Mouse (Mus musculus): Measurements from ENCODE around the gene Cdk14. TPM values are rescaled to one million over a fixed set of nuclear protein-coding genes. Genes with fewer than 3 reads are reported as not detected.

The Cdk14 gene
- polyA plus RNA-seq, 1 experiment from 2014 or later, result 14.4 TPM

- H3K27ac ChIP-seq (ENCODE audit: low read length), result no peak overlapping the region
- no peaks in the 10 kb centered on the region for H3K27me3 ChIP-seq (ENCODE audit: control insufficient read depth, insufficient read depth, low read length)
- ATAC-seq (ENCODE audit: insufficient read depth, low FRiP score), result no peak
- H3K36me3 ChIP-seq (ENCODE audit: control insufficient read depth, insufficient read depth, low read length), result no peaks in the 10 kb centered on the region
- H3K9me3 ChIP-seq (replicated peaks; ENCODE audit: control insufficient read depth, low read length), result no peaks in the 10 kb centered on the region
- WGBS, result 67% methylated on average over 9 of the region's 9 CpGs
- H3K4me3 ChIP-seq (replicated peaks; ENCODE audit: low read length), result no peak overlapping the region
- no peak overlapping the region for H3K4me2 ChIP-seq (ENCODE audit: low read depth, low read length)
- H3K4me1 ChIP-seq (ENCODE audit: control insufficient read depth, insufficient read depth, low read length), result no peaks in the 10 kb centered on the region
- no peak overlapping the region for H3K9ac ChIP-seq (ENCODE audit: low read length)
Measured at GRCm38 (mm10) chr5:4773090-4773772, 646.9 kb downstream of the Cdk14 start.

- Histone ChIP-seq H3K4me1 (ENCODE audit: control insufficient read depth, insufficient read depth, low read length) (no peaks in the 10 kb centered on the region), H3K4me2 (ENCODE audit: low read depth, low read length) (no peak overlapping the region), H3K27ac (ENCODE audit: low read length) (no peak overlapping the region), H3K36me3 (ENCODE audit: control insufficient read depth, insufficient read depth, low read length) (no peaks in the 10 kb centered on the region), H3K9me3 (replicated peaks; ENCODE audit: control insufficient read depth, low read length) (no peaks in the 10 kb centered on the region), H3K9ac (ENCODE audit: low read length) (no peak overlapping the region), H3K27me3 (ENCODE audit: control insufficient read depth, insufficient read depth, low read length) (no peaks in the 10 kb centered on the region), H3K4me3 (replicated peaks; ENCODE audit: low read length) (no peak overlapping the region)
- 71% methylated on average over 1 of the region's 1 CpGs for WGBS
- no peak for ATAC-seq (ENCODE audit: insufficient read depth, low FRiP score)
Measured at GRCm38 (mm10) chr5:4770609-4771008, 649.5 kb downstream of the Cdk14 start.

DNA sequence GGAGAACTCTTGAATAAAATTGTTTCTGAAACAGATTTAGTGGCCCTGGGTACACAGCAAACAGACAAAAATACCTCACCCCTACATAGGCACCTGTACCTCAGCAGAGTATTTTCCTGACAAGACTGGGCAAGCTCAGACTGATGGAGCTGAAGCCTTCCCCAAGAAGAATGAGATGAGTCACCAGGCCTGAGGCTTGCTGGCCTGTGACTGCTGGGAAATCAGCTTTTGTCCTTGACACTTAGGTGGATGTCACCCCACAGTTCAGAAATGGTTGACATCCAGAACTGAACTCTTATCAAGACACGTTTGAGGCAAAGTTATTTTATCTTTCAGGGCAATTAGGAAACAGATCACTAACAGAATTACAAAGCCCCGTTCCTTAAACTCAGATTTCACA is 652.2 kb downstream of the Cdk14 start:
- no peaks in the 10 kb centered on the region for H3K9me3 ChIP-seq (replicated peaks; ENCODE audit: control insufficient read depth, low read length)
- no peak for ATAC-seq (ENCODE audit: insufficient read depth, low FRiP score)
- H3K9ac ChIP-seq (ENCODE audit: low read length), result no peak overlapping the region
- no peak overlapping the region for H3K4me2 ChIP-seq (ENCODE audit: low read depth, low read length)
- H3K36me3 ChIP-seq (ENCODE audit: control insufficient read depth, insufficient read depth, low read length), result no peaks in the 10 kb centered on the region
- H3K4me1 ChIP-seq (ENCODE audit: control insufficient read depth, insufficient read depth, low read length), result no peaks in the 10 kb centered on the region
- no peak overlapping the region for H3K4me3 ChIP-seq (replicated peaks; ENCODE audit: low read length)
- H3K27me3 ChIP-seq (ENCODE audit: control insufficient read depth, insufficient read depth, low read length), result no peaks in the 10 kb centered on the region
- 55% methylated on average over 2 of the region's 2 CpGs for WGBS
- H3K27ac ChIP-seq (ENCODE audit: low read length), result no peak overlapping the region

- Histone ChIP-seq H3K4me1 (ENCODE audit: control insufficient read depth, insufficient read depth, low read length) (no peaks in the 10 kb centered on the region), H3K9me3 (replicated peaks; ENCODE audit: control insufficient read depth, low read length) (no peaks in the 10 kb centered on the region), H3K27ac (ENCODE audit: low read length) (no peak overlapping the region), H3K36me3 (ENCODE audit: control insufficient read depth, insufficient read depth, low read length) (no peaks in the 10 kb centered on the region), H3K27me3 (ENCODE audit: control insufficient read depth, insufficient read depth, low read length) (no peaks in the 10 kb centered on the region), H3K9ac (ENCODE audit: low read length) (no peak overlapping the region), H3K4me3 (replicated peaks; ENCODE audit: low read length) (no peak overlapping the region), H3K4me2 (ENCODE audit: low read depth, low read length) (no peak overlapping the region)
- WGBS, result 69% methylated on average over 5 of the region's 5 CpGs
- ATAC-seq (ENCODE audit: insufficient read depth, low FRiP score), result no peak; the same call in 1 of the 2 replicates
Measured at GRCm38 (mm10) chr5:4766719-4767118, 653.4 kb downstream of the Cdk14 start.

GRCm38 (mm10) chr5:4761891-4762290 is 658.2 kb downstream of the Cdk14 start:
- H3K4me1 ChIP-seq (ENCODE audit: control insufficient read depth, insufficient read depth, low read length), result peaks cover 8% of the 10 kb centered on the region; the same call in 1 of the 2 replicates
- no peak overlapping the region for H3K9ac ChIP-seq (ENCODE audit: low read length)
- no peak overlapping the region for H3K4me3 ChIP-seq (replicated peaks; ENCODE audit: low read length)
- H3K36me3 ChIP-seq (ENCODE audit: control insufficient read depth, insufficient read depth, low read length), result no peaks in the 10 kb centered on the region
- no peak for ATAC-seq (ENCODE audit: insufficient read depth, low FRiP score)
- no peaks in the 10 kb centered on the region for H3K9me3 ChIP-seq (replicated peaks; ENCODE audit: control insufficient read depth, low read length)
- no peak overlapping the region for H3K27ac ChIP-seq (ENCODE audit: low read length)
- H3K4me2 ChIP-seq (ENCODE audit: low read depth, low read length), result no peak overlapping the region
- no peaks in the 10 kb centered on the region for H3K27me3 ChIP-seq (ENCODE audit: control insufficient read depth, insufficient read depth, low read length)

GRCm38 (mm10) chr5:4758331-4759080 is 661.6 kb downstream of the Cdk14 start:
- Histone ChIP-seq H3K4me2 (ENCODE audit: low read depth, low read length) (peak overlapping the region; percentile 72), H3K27me3 (ENCODE audit: control insufficient read depth, insufficient read depth, low read length) (no peaks in the 10 kb centered on the region), H3K9me3 (replicated peaks; ENCODE audit: control insufficient read depth, low read length) (no peaks in the 10 kb centered on the region), H3K36me3 (ENCODE audit: control insufficient read depth, insufficient read depth, low read length) (no peaks in the 10 kb centered on the region), H3K27ac (ENCODE audit: low read length) (peak overlapping the region; percentile 98), H3K9ac (ENCODE audit: low read length) (peak overlapping the region; percentile 96), H3K4me1 (ENCODE audit: control insufficient read depth, insufficient read depth, low read length) (peaks cover 22% of the 10 kb centered on the region), H3K4me3 (replicated peaks; ENCODE audit: low read length) (peak overlapping the region; percentile 85)
- under 1% methylated on average over 23 of the region's 23 CpGs for WGBS
- peak; percentile 42 for ATAC-seq (ENCODE audit: insufficient read depth, low FRiP score)

DNA sequence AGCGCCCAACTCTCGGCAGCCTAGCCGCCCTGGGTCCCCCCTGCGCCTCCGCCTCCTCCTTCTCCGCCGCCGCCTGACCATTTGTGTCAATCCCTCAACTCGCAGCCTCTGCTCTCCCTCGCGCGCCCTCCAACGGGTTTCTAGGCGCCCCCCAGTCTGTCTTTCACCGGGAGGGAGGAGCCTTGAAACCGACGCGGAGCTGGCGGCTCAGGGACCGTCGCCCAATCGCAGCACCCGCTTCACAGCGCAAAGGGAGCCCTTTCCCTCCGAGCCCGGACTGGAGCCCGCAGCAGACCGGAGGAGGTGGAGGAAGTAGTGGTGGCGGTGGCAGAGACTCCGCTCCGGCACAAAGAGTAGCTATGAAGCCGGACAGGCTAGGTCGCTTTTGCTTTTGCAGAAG is 662.2 kb downstream of the Cdk14 start, which contains the start of gene Fzd1:
Gene Fzd1, minus strand, starts transcription at position 134 of the 400 bp plus-strand sequence.
- peak; percentile 93 for ATAC-seq (ENCODE audit: insufficient read depth, low FRiP score)
- no peaks in the 10 kb centered on the region for H3K27me3 ChIP-seq (ENCODE audit: control insufficient read depth, insufficient read depth, low read length)
- peak within 1 kb of the TSS; percentile 96 for H3K9ac ChIP-seq (ENCODE audit: low read length)
- H3K4me2 ChIP-seq (ENCODE audit: low read depth, low read length), result peak within 1 kb of the TSS; percentile 72
- peak within 1 kb of the TSS; percentile 98 for H3K27ac ChIP-seq (ENCODE audit: low read length)
- H3K4me3 ChIP-seq (replicated peaks; ENCODE audit: low read length), result peak within 1 kb of the TSS; percentile 85
- under 1% methylated on average over 33 of the region's 33 CpGs for WGBS
- no peaks in the 10 kb centered on the region for H3K9me3 ChIP-seq (replicated peaks; ENCODE audit: control insufficient read depth, low read length)
- peaks cover 22% of the 10 kb centered on the region for H3K4me1 ChIP-seq (ENCODE audit: control insufficient read depth, insufficient read depth, low read length)
- H3K36me3 ChIP-seq (ENCODE audit: control insufficient read depth, insufficient read depth, low read length), result no peaks in the 10 kb centered on the region

DNA sequence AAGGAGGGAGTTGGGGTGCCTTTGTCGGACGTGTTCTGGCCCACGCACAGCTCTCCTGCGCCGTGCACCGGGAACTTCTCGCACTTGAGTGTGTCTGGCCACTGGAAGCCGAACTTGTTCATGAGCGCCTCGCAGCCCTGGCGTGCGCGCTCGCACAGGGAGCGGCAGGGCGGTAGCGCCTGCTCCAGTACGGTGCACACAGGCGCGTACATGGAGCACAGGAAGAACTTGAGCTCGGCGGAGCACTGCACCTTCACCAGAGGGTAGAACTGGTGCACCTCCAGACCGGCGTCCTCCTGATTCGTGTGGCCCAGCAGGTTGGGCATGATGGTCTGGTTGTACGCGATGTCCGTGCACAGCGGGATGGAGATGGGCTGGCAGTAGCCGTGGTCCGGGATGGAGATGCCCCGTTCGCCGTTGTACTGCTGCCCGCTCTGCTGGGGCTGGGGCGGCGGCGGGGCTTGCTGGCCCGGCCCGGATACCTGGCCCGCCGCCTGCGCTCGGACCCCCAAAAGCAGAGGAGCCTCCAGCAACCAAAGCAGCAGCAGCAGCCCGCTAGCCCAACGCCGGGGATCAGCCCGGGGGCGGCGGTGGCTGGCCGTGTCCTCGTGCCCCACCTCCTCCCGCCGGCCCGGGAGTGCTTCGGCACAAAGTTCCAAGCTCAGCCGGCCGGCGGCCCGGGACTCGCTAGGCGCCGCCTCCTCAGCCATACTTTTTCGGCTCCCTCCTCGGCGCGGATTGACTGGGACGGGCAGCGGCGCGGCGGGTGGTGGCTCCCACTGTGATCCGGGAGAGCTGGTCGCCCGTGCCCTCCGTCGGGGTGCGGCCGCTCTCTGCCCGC is 663.0 kb downstream of the Cdk14 start:
- no peaks in the 10 kb centered on the region for H3K9me3 ChIP-seq (replicated peaks; ENCODE audit: control insufficient read depth, low read length)
- H3K27ac ChIP-seq (ENCODE audit: low read length), result peak overlapping the region; percentile 98
- peak overlapping the region; percentile 72 for H3K4me2 ChIP-seq (ENCODE audit: low read depth, low read length)
- H3K27me3 ChIP-seq (ENCODE audit: control insufficient read depth, insufficient read depth, low read length), result no peaks in the 10 kb centered on the region
- peak overlapping the region; percentile 85 for H3K4me3 ChIP-seq (replicated peaks; ENCODE audit: low read length)
- peak overlapping the region; percentile 96 for H3K9ac ChIP-seq (ENCODE audit: low read length)
- no peaks in the 10 kb centered on the region for H3K36me3 ChIP-seq (ENCODE audit: control insufficient read depth, insufficient read depth, low read length)
- ATAC-seq (ENCODE audit: insufficient read depth, low FRiP score), result peak; percentile 52; the same call in 1 of the 2 replicates
- WGBS, result under 1% methylated on average over 79 of the region's 80 CpGs
- H3K4me1 ChIP-seq (ENCODE audit: control insufficient read depth, insufficient read depth, low read length), result peaks cover 22% of the 10 kb centered on the region

Data from stomach, embryonic 16.5 days (tissue).